Mouse (Mus musculus) erythroblast, adult 5-6 weeks (primary cell): ENCODE data around the gene Prkar2b. TPM values are rescaled to one million over a fixed set of nuclear protein-coding genes. Genes with fewer than 3 reads are reported as not detected.
A peak's percentile ranks its signal among the peaks of the same experiment; 100 is the strongest.

ENCODE experiments used
- ATAC-seq: replicated peaks from 2 replicates; pipeline ENCODE4 v1.8.0; 2016; ENCODE audit warnings: moderate number of reproducible peaks, mild to moderate bottlenecking, moderate TSS enrichment, inconsistent platforms; ENCODE audit not compliant: poor library complexity, low FRiP score, severe bottlenecking
- total RNA-seq, 2 experiments: library from RNA; stranded (forward) in 1 of 2; stranded (reverse) in 1 of 2; fragments of 150-400 nt in 1 of 2; fragments of 200-764, 138-1000 nt in 1 of 2; gene quantifications; 2 replicates each; pipeline versions ENCODE4 v1.2.3 to v1.2.4; 2015 to 2017; ENCODE audit warnings: low replicate concordance in 2 of 2

The Prkar2b gene
- total RNA-seq, 2 experiments from 2014 or later, result 122 to 138 TPM

DNA sequence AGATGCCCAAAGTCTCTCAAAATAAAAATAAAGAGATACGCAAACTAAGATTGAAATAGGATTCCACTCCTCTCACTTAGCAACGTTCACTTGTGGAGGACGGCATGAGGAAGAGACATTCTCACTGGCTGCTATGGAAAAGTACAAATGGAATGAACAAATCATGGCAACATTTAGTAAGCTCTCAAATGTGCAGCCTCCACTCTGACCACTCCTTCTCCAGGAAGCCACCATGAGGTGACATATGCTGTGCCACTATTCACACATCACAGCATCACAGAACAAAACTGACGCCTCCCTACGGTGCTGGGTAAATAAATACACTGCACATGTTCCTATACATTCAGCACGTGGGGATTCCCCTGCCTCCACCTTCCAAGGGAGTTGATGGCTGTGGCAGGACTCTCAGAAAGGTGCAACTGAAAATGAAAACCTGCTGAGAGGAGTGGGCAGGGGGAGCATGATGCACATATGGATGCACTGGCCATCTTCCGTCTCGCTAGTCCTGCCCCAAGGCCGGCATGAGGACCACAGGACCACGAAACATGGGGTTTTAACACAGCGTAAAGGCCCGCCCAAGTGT, 83.4 kb downstream of the Prkar2b start:
- ATAC-seq, result no peak

GRCm38 (mm10) chr12:31976544-31976943, 84.6 kb downstream of the Prkar2b start:
- ATAC-seq, result no peak

- peak; percentile 93 for ATAC-seq
These were observed 87.5 kb downstream of the Prkar2b start for GRCm38 (mm10) chr12:31973473-31974172.

- ATAC-seq, result no peak
These were observed 89.5 kb downstream of the Prkar2b start for GRCm38 (mm10) chr12:31971547-31971946.

GRCm38 (mm10) chr12:31969111-31969510, 92.0 kb downstream of the Prkar2b start:
- no peak for ATAC-seq

- peak; percentile 78 for ATAC-seq
These were observed 93.6 kb downstream of the Prkar2b start for GRCm38 (mm10) chr12:31967536-31967935.

DNA sequence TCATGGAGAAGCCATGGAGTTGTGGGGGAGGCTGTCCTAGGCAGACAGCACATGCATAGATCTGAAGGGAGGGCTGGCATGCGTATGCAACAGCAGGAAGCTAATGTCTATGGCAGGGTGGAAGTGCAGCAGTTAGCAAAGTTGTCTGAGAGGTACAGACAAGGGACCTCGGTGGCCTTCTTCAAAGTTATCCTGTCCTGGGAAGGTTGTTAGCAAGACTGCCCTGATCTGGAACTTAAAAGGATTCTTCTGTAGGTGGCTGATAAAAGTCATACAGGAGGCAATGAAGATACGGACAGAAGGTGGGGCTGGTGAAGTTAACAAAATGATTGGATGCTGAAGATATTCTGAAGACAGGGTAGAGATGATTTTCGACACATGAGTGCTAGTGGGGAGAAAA, 94.7 kb downstream of the Prkar2b start:
- peak; percentile 53 for ATAC-seq

DNA sequence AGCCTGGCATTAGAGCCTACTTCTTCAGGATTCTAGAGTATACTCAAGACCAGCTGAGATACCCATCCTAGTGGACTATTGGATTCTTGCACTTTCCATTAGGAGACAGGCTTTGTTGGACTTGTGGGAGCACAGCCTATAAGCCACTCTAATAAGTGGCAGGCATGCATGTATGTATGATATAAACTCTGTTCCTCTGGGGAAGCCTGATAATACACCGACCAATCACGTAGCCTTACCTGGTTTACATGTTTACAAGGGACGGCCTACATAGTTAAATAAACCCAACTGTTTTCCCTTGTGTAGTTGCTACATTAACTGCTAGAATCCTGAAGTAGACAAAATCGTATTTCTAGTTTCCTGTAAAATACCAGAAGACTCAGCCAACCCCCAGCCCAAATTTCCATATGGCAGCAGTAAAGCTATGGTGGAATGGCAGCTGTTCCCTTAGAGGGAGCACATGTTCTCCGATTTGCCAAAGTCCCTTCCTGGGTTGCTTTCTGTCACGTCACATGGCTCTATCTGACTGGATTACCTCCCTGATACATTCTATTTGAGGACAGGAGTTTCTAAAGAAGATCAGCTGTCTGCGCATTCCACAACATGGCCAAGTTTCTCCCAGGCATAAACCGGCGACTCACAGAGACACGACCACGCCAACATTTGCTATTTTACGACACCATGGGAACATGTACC, 95.4 kb downstream of the Prkar2b start:
- ATAC-seq, result peak; percentile 89

DNA sequence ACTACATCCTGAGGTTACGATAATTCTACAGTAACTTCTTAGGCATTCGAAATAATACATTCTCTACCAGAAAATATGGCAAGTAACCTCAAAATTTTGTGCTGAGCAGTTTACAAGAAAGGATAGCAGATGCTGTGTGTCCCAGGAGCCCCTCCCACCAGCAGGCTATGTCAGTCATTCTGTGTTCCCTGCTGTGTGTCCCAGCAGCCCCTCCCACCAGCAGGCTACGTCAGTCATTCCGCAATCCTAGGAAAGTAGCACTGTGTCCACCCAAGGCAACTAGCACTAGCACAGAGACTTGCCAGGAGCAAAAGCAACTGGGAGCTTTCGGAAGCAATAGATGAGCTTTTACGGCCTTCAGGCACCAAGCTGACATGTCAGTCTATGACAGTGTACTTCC, 97.0 kb downstream of the Prkar2b start:
- ATAC-seq, result no peak

GRCm38 (mm10) chr12:31955843-31956242, 105.3 kb downstream of the Prkar2b start:
- peak; percentile 45; the same call in 1 of the 2 replicates for ATAC-seq

DNA sequence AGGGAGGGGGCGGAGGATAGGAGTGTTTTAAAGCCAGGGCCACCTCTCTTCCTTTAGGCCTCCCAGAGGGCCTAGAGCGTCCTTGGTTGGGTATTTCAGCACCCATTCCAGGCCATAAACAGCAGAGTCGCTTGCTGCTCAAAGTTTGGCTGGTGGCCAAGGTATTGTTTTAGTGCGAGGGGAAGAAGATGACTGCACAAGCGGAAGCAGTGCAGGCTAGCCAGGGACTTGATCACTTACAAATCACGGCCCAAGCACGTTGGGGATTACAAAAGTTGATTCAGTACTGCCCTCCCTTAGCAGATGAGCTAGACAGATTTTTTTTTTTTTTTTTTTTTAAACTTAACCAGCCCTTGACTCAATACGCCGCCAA, 110.5 kb downstream of the Prkar2b start:
- ATAC-seq, result no peak

- peak; percentile 91 for ATAC-seq
These were observed 111.1 kb downstream of the Prkar2b start, which contains the start of gene Hbp1 for GRCm38 (mm10) chr12:31949759-31950658. Gene Hbp1, minus strand, starts transcription at chr12:31950535.

GRCm38 (mm10) chr12:31949193-31949741, 111.8 kb downstream of the Prkar2b start:
- ATAC-seq, result peak; percentile 59

DNA sequence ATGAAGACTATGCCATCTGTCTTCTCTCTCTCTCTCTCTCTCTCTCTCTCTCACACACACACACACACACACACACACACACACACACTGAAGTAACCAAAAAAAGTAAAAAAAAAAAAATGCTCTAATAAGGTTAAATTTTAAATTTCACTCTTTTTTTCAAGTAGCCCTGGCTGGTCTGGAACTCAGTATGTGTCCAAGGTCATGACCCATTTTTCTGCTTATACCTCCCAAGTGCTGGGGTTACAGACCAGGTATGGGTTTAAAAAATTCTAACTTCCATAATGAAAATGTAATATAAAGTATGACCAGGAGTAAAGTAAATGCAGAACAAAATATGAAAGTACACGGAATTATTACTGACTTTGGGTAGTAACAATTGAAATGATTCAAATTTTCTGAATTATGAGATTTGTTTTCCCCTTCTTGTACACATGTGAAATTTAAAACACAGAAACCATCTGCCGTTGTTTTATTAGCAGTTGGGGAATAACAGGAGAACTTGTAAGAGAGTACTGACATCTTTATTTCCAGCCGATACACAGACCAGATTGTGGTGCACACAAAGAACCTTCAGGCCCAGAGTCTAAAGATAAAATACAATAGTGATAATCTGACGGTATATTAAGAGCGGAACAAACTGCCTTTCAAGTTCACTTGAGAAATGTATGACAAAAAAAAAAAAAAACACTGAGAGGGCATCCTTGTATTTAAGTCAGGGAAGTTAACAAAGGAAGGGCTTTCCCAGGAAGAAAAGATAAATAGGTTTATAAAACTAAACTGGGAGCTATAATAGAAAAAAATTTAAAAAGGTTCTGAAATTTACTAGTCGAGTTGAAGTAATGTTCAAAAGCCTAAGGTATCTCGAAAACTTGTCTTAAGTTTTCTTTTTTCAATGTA, 112.7 kb downstream of the Prkar2b start:
- ATAC-seq, result no peak

GRCm38 (mm10) chr12:31947476-31947875, 113.6 kb downstream of the Prkar2b start:
- ATAC-seq, result no peak

- ATAC-seq, result no peak
These were observed 116.7 kb downstream of the Prkar2b start for GRCm38 (mm10) chr12:31944405-31944804.

GRCm38 (mm10) chr12:31943020-31943654, 118.0 kb downstream of the Prkar2b start:
- ATAC-seq, result peak; percentile 84

DNA sequence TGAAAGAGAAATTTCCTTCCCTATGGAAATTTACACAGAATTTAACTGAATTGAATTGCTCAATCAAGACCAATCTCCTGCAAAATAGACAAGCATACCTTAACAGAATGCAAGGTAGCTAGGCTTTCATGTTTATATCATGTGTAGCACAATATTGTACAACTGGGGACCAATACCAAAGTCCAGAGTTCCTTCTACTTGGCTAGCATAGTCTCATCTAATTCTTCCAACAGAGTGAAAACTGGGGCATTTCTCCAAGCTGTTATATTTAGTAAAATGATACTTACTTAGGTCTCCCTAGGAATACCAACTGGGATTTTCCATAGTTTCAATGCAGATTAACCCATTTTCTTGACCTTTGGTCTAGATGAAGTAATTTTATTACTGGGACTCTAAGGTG, 122.1 kb downstream of the Prkar2b start:
- no peak for ATAC-seq
